Mouse (Mus musculus): ENCODE measurements at regions not wholly inside any gene's neighbourhood (a gene's known extent, or its start where the extent isn't known, plus 50 kb on each side); places are given as distances from the start of the nearest gene placed in this dataset.

DNA sequence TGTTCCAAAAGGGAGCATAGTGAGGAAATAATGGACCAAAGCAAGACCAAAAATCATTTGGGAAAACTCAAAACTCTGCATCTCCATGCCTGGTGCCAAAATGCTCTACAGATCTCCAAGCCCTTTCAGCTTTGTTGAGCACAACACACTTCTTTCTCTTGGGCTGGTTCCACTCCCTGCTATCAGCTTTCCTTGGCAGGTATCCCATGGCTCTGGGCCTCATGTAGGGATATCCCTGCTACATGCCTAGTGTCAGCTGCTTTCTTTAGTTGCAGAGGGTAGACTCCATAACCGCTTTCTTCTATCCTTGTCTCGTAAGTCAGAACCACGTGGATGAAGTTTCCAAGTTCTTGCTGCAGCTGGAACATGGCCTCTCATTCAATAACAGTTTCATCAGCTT is 100.3 kb downstream of the Fam174b start:
- TF ChIP-seq POLR2A (IDR thresholded peaks at IDR 0.05; ENCODE audit: control insufficient read depth, extremely low read depth, insufficient read depth, low read length, poor library complexity), result no peak
- TF ChIP-seq CTCF (IDR thresholded peaks at IDR 0.05; ENCODE audit: borderline replicate concordance, control insufficient read depth, extremely low read depth, insufficient read depth, low read length, poor library complexity), result no peak
